Mouse (Mus musculus): ENCODE data around the gene Disc1. TPM values are rescaled to one million over a fixed set of nuclear protein-coding genes. Genes with fewer than 3 reads are reported as not detected.

Gene Disc1
- total and polyA plus RNA-seq, 3 experiments = 0.75 to 2.2 TPM; not detected in 1

- H3K9ac ChIP-seq (ENCODE audit: control insufficient read depth, low read depth, low read length, poor library complexity, severe bottlenecking) = no peak overlapping the region
- H3K4me3 ChIP-seq (ENCODE audit: control insufficient read depth in 1 of 2, insufficient read depth in 1 of 2, low read depth in 2 of 2, low read length in 2 of 2) = no peak overlapping the region
- H3K27ac ChIP-seq (ENCODE audit: control insufficient read depth, low read depth, low read length) = no peak overlapping the region
- no peaks in the 10 kb centered on the region for H3K27me3 ChIP-seq (ENCODE audit: control insufficient read depth in 1 of 2, insufficient read depth in 2 of 2, low read length in 2 of 2)
- TF ChIP-seq E2F4 (IDR thresholded peaks at IDR 0.05; ENCODE audit: borderline replicate concordance, low read depth, low read length) (no peak), MYB (IDR thresholded peaks at IDR 0.05; ENCODE audit: low read depth, low read length) (no peak), BHLHE40 (IDR thresholded peaks at IDR 0.05; ENCODE audit: borderline replicate concordance, low read depth, low read length) (no peak), POLR2A (IDR thresholded peaks at IDR 0.05; ENCODE audit: control insufficient read depth in 1 of 2, insufficient read depth in 1 of 2, low read depth in 1 of 2, low read length in 2 of 2, poor library complexity in 1 of 2) (no peak), MEF2A (IDR thresholded peaks at IDR 0.05; ENCODE audit: extremely low read depth, insufficient replicate concordance, low read depth, low read length, poor library complexity, severe bottlenecking) (no peak), MAFK (IDR thresholded peaks at IDR 0.05; ENCODE audit: borderline replicate concordance, low read depth, low read length) (no peak), GATA1 (IDR thresholded peaks at IDR 0.05; ENCODE audit: low read depth, low read length) (no peak), NRF1 (IDR thresholded peaks at IDR 0.05; ENCODE audit: insufficient read depth, low read depth, low read length, poor library complexity, severe bottlenecking) (no peak), MAZ (IDR thresholded peaks at IDR 0.05; ENCODE audit: low read depth, low read length) (no peak), MYC (IDR thresholded peaks at IDR 0.05; ENCODE audit: low read depth, low read length) (no peak), ELF1 (IDR thresholded peaks at IDR 0.05; ENCODE audit: low read depth, low read length) (no peak), USF2 (IDR thresholded peaks at IDR 0.05; ENCODE audit: borderline replicate concordance in 1 of 2, insufficient read depth in 1 of 2, low read depth in 1 of 2, low read length in 2 of 2) (no peak), EP300 (IDR thresholded peaks at IDR 0.05; ENCODE audit: low read depth in 1 of 2, low read length in 2 of 2) (no peak), ZC3H11A (IDR thresholded peaks at IDR 0.05; ENCODE audit: low read depth, low read length) (no peak), ZNF384 (IDR thresholded peaks at IDR 0.05; ENCODE audit: low read depth, low read length) (no peak), RAD21 (IDR thresholded peaks at IDR 0.05; ENCODE audit: low read depth, low read length) (no peak), USF1 (IDR thresholded peaks at IDR 0.05; ENCODE audit: low read depth, low read length) (no peak)
- no peaks in the 10 kb centered on the region for H3K4me1 ChIP-seq (ENCODE audit: control insufficient read depth in 1 of 2, insufficient read depth in 2 of 2, low read length in 2 of 2)
- DNase-seq (ENCODE audit: low read depth, low spot score) = no peak
- no peaks in the 10 kb centered on the region for H3K36me3 ChIP-seq (ENCODE audit: control insufficient read depth in 1 of 2, insufficient read depth in 2 of 2, low read length in 2 of 2)
- H3K9me3 ChIP-seq (replicated peaks; ENCODE audit: insufficient read depth, low read length) = no peaks in the 10 kb centered on the region
- H3K79me2 ChIP-seq (ENCODE audit: control insufficient read depth, insufficient read depth, low read length, poor library complexity) = no peaks in the 10 kb centered on the region
Observed at GRCm38 (mm10) chr8:125309985-125310384, 256.0 kb downstream of the Disc1 start.

Other genes starting within 250 kb of the Disc1 start
- 74.3 and 86.8 TPM in 2 replicates for gene Gnpat, start 191.2 kb upstream of the Disc1 start, total RNA-seq (2012; rRNA removed)
- 100 to 1,000 TPM; 117 to 637 TPM for gene Gnpat, start 191.2 kb upstream of the Disc1 start, polyA plus RNA-seq (2012; ENCODE audit: insufficient read depth in 1 of 2, insufficient read length in 2 of 2, low read depth in 1 of 2, low replicate concordance in 2 of 2, missing spikeins in 1 of 2)
- gene 2810004N23Rik, start 191.1 kb upstream of the Disc1 start, total RNA-seq (2012; rRNA removed) = 57.5 and 64.0 TPM in 2 replicates
- gene 2810004N23Rik, start 191.1 kb upstream of the Disc1 start, polyA plus RNA-seq (2012; ENCODE audit: insufficient read depth in 1 of 2, insufficient read length in 2 of 2, low read depth in 1 of 2, low replicate concordance in 2 of 2, missing spikeins in 1 of 2) = 10 to 100 TPM; 54.8 to 68.9 TPM
- 14.4 and 16.9 TPM in 2 replicates for gene Exoc8, start 156.5 kb upstream of the Disc1 start, total RNA-seq (2012; rRNA removed)
- 1 to 10 TPM in 1 of 2 experiments, not detected in 1; 9.5 TPM for gene Exoc8, start 156.5 kb upstream of the Disc1 start, polyA plus RNA-seq (2012; ENCODE audit: insufficient read depth in 1 of 2, insufficient read length in 2 of 2, low read depth in 1 of 2, low replicate concordance in 2 of 2, missing spikeins in 1 of 2)
- 23.2 and 27.2 TPM in 2 replicates for gene Sprtn, start 156.3 kb upstream of the Disc1 start, total RNA-seq (2012; rRNA removed)
- 10 to 100 TPM in 1 of 2 experiments, not detected in 1; 31.8 TPM for gene Sprtn, start 156.3 kb upstream of the Disc1 start, polyA plus RNA-seq (2012; ENCODE audit: insufficient read depth in 1 of 2, insufficient read length in 2 of 2, low read depth in 1 of 2, low replicate concordance in 2 of 2, missing spikeins in 1 of 2)
- gene Egln1, start 104.9 kb upstream of the Disc1 start, total RNA-seq (2012; rRNA removed) = 42.9 and 47.1 TPM in 2 replicates
- 10 to 100 TPM in 1 of 2 experiments, not detected in 1; 55.0 TPM for gene Egln1, start 104.9 kb upstream of the Disc1 start, polyA plus RNA-seq (2012; ENCODE audit: insufficient read depth in 1 of 2, insufficient read length in 2 of 2, low read depth in 1 of 2, low replicate concordance in 2 of 2, missing spikeins in 1 of 2)
- gene Tsnax, start 41.2 kb upstream of the Disc1 start, total RNA-seq (2012; rRNA removed) = 99.2 and 160 TPM in 2 replicates
- gene Tsnax, start 41.2 kb upstream of the Disc1 start, polyA plus RNA-seq (2012; ENCODE audit: insufficient read depth in 1 of 2, insufficient read length in 2 of 2, low read depth in 1 of 2, low replicate concordance in 2 of 2, missing spikeins in 1 of 2) = 100 to 1,000 TPM in 1 of 2 experiments, not detected in 1; 105 TPM